Mouse (Mus musculus): ENCODE measurements at regions not wholly inside any gene's neighbourhood (a gene's known extent, or its start where the extent isn't known, plus 50 kb on each side); places are given as distances from the start of the nearest gene placed in this dataset.

GRCm38 (mm10) chr2:103143985-103144384, 70.5 kb downstream of the Apip start:
- ATAC-seq (replicated peaks in 1 of 2; ENCODE audit: insufficient read depth in 1 of 2, low FRiP score in 2 of 2, low TSS enrichment in 1 of 2, low read depth in 1 of 2, poor library complexity in 2 of 2, severe bottlenecking in 2 of 2): no peak

- ATAC-seq (replicated peaks in 1 of 2; ENCODE audit: insufficient read depth in 1 of 2, low FRiP score in 2 of 2, low TSS enrichment in 1 of 2, low read depth in 1 of 2, poor library complexity in 2 of 2, severe bottlenecking in 2 of 2): no peak
Observed at GRCm38 (mm10) chr2:103144420-103144819, 70.9 kb downstream of the Apip start.

GRCm38 (mm10) chr2:103145058-103145457, 71.6 kb downstream of the Apip start:
- ATAC-seq (replicated peaks in 1 of 2; ENCODE audit: insufficient read depth in 1 of 2, low FRiP score in 2 of 2, low TSS enrichment in 1 of 2, low read depth in 1 of 2, poor library complexity in 2 of 2, severe bottlenecking in 2 of 2): peak; percentile 59 to 70

- peak; percentile 55 to 68 for ATAC-seq (replicated peaks in 1 of 2; ENCODE audit: insufficient read depth in 1 of 2, low FRiP score in 2 of 2, low TSS enrichment in 1 of 2, low read depth in 1 of 2, poor library complexity in 2 of 2, severe bottlenecking in 2 of 2)
Observed at GRCm38 (mm10) chr2:103146132-103146531, 72.7 kb downstream of the Apip start.

- no peak for ATAC-seq (replicated peaks in 1 of 2; ENCODE audit: insufficient read depth in 1 of 2, low FRiP score in 2 of 2, low TSS enrichment in 1 of 2, low read depth in 1 of 2, poor library complexity in 2 of 2, severe bottlenecking in 2 of 2)
Observed at GRCm38 (mm10) chr2:103153261-103153660, 79.8 kb downstream of the Apip start.

- ATAC-seq (replicated peaks in 1 of 2; ENCODE audit: insufficient read depth in 1 of 2, low FRiP score in 2 of 2, low TSS enrichment in 1 of 2, low read depth in 1 of 2, poor library complexity in 2 of 2, severe bottlenecking in 2 of 2): no peak
Observed at GRCm38 (mm10) chr2:103167741-103168140, 94.3 kb downstream of the Apip start.

GRCm38 (mm10) chr2:103168266-103168665, 94.8 kb downstream of the Apip start:
- no peak for ATAC-seq (replicated peaks in 1 of 2; ENCODE audit: insufficient read depth in 1 of 2, low FRiP score in 2 of 2, low TSS enrichment in 1 of 2, low read depth in 1 of 2, poor library complexity in 2 of 2, severe bottlenecking in 2 of 2)

- ATAC-seq (replicated peaks in 1 of 2; ENCODE audit: insufficient read depth in 1 of 2, low FRiP score in 2 of 2, low TSS enrichment in 1 of 2, low read depth in 1 of 2, poor library complexity in 2 of 2, severe bottlenecking in 2 of 2): no peak
Observed at GRCm38 (mm10) chr2:103177361-103177760, 103.9 kb downstream of the Apip start.

GRCm38 (mm10) chr2:103180298-103180927, 106.9 kb downstream of the Apip start:
- no peak for ATAC-seq (replicated peaks in 1 of 2; ENCODE audit: insufficient read depth in 1 of 2, low FRiP score in 2 of 2, low TSS enrichment in 1 of 2, low read depth in 1 of 2, poor library complexity in 2 of 2, severe bottlenecking in 2 of 2)

- no peak for ATAC-seq (replicated peaks in 1 of 2; ENCODE audit: insufficient read depth in 1 of 2, low FRiP score in 2 of 2, low TSS enrichment in 1 of 2, low read depth in 1 of 2, poor library complexity in 2 of 2, severe bottlenecking in 2 of 2)
Observed at GRCm38 (mm10) chr2:103186751-103187260, 113.3 kb downstream of the Apip start.

- ATAC-seq (replicated peaks in 1 of 2; ENCODE audit: insufficient read depth in 1 of 2, low FRiP score in 2 of 2, low TSS enrichment in 1 of 2, low read depth in 1 of 2, poor library complexity in 2 of 2, severe bottlenecking in 2 of 2): no peak
Observed at GRCm38 (mm10) chr2:103192591-103192990, 110.5 kb downstream of the Ehf start.

GRCm38 (mm10) chr2:103200313-103200712, 102.8 kb downstream of the Ehf start:
- no peak for ATAC-seq (replicated peaks in 1 of 2; ENCODE audit: insufficient read depth in 1 of 2, low FRiP score in 2 of 2, low TSS enrichment in 1 of 2, low read depth in 1 of 2, poor library complexity in 2 of 2, severe bottlenecking in 2 of 2)

GRCm38 (mm10) chr2:103205046-103205445, 98.0 kb downstream of the Ehf start:
- no peak for ATAC-seq (replicated peaks in 1 of 2; ENCODE audit: insufficient read depth in 1 of 2, low FRiP score in 2 of 2, low TSS enrichment in 1 of 2, low read depth in 1 of 2, poor library complexity in 2 of 2, severe bottlenecking in 2 of 2)

GRCm38 (mm10) chr2:103208370-103208769, 94.7 kb downstream of the Ehf start:
- no peak for ATAC-seq (replicated peaks in 1 of 2; ENCODE audit: insufficient read depth in 1 of 2, low FRiP score in 2 of 2, low TSS enrichment in 1 of 2, low read depth in 1 of 2, poor library complexity in 2 of 2, severe bottlenecking in 2 of 2)

GRCm38 (mm10) chr2:103209056-103209455, 94.0 kb downstream of the Ehf start:
- ATAC-seq (replicated peaks in 1 of 2; ENCODE audit: insufficient read depth in 1 of 2, low FRiP score in 2 of 2, low TSS enrichment in 1 of 2, low read depth in 1 of 2, poor library complexity in 2 of 2, severe bottlenecking in 2 of 2): no peak

- ATAC-seq (replicated peaks in 1 of 2; ENCODE audit: insufficient read depth in 1 of 2, low FRiP score in 2 of 2, low TSS enrichment in 1 of 2, low read depth in 1 of 2, poor library complexity in 2 of 2, severe bottlenecking in 2 of 2): no peak
Observed at GRCm38 (mm10) chr2:103209512-103209981, 93.5 kb downstream of the Ehf start.

GRCm38 (mm10) chr2:103211179-103211578, 91.9 kb downstream of the Ehf start:
- no peak for ATAC-seq (replicated peaks in 1 of 2; ENCODE audit: insufficient read depth in 1 of 2, low FRiP score in 2 of 2, low TSS enrichment in 1 of 2, low read depth in 1 of 2, poor library complexity in 2 of 2, severe bottlenecking in 2 of 2)
